Mouse (Mus musculus) liver, embryonic 12.5 days (tissue): ENCODE measurements around the gene Cd209b. TPM values are rescaled to one million over a fixed set of nuclear protein-coding genes. Genes with fewer than 3 reads are reported as not detected.

Experiments
- ATAC-seq: fragments of 200-750 bp; cut with Nextera tagmentation; 2 replicates; pipeline ENCODE4 v1.8.0; 2017; ENCODE audit warnings: moderate number of reproducible peaks, mild to moderate bottlenecking, moderate library complexity
- H3K27ac ChIP-seq: fragments of 300-500 bp; sonication (generic); 2 replicates; pipeline ENCODE4 v1.5.1; 2016; ENCODE audit warnings: mild to moderate bottlenecking
- H3K27me3 ChIP-seq: fragments of 300-500 bp; sonication (generic); replicated peaks from 2 replicates; pipeline ENCODE4 v1.6.1; 2016; ENCODE audit warnings: mild to moderate bottlenecking, moderate library complexity
- H3K36me3 ChIP-seq: fragments of 300-500 bp; sonication (generic); 2 replicates; pipeline ENCODE4 v1.6.1; 2016; ENCODE audit warnings: mild to moderate bottlenecking, moderate library complexity
- H3K4me1 ChIP-seq: fragments of 300-500 bp; sonication (generic); 2 replicates; pipeline ENCODE4 v1.6.1; 2016
- H3K4me2 ChIP-seq: fragments of 300-500 bp; sonication (generic); 2 replicates; pipeline ENCODE4 v1.6.1; 2016; ENCODE audit warnings: mild to moderate bottlenecking, moderate library complexity
- H3K4me3 ChIP-seq: fragments of 300-500 bp; sonication (generic); 2 replicates; pipeline ENCODE4 v1.5.1; 2016; ENCODE audit warnings: mild to moderate bottlenecking, moderate library complexity
- H3K9ac ChIP-seq: fragments of 300-500 bp; sonication (generic); 2 replicates; pipeline ENCODE4 v1.6.1; 2016; ENCODE audit warnings: mild to moderate bottlenecking, moderate library complexity
- H3K9me3 ChIP-seq: fragments of 300-500 bp; sonication (generic); replicated peaks from 2 replicates; pipeline ENCODE4 v1.6.1; 2016; ENCODE audit warnings: mild to moderate bottlenecking, moderate library complexity
- WGBS: fragments of 180-500 bp; shearing (Covaris S2); methylation state at CpG from one replicate; pipeline ENCODE4 v1.1.7; 2016; ENCODE audit not compliant: insufficient replicate concordance; 5-methylcytosine and 5-hydroxymethylcytosine counted together
- polyA plus RNA-seq: library from polyadenylated mRNA; unstranded; fragments of >200 nt; fragmentation: Nextera tagmentation; extraction: Ambion mirVana; gene quantifications from 2 replicates; pipeline ENCODE4 v1.2.1, GENCODE M21; 2016

The Cd209b gene
- polyA plus RNA-seq: not detected in 2 replicates

- Histone ChIP-seq H3K4me2 (no peak within 1 kb of the TSS), H3K36me3 (no peaks in the 10 kb centered on the region), H3K27me3 (no peaks in the 10 kb centered on the region), H3K4me1 (no peaks in the 10 kb centered on the region), H3K9ac (no peak within 1 kb of the TSS), H3K9me3 (no peaks in the 10 kb centered on the region), H3K4me3 (no peak within 1 kb of the TSS), H3K27ac (no peak within 1 kb of the TSS)
- 70% methylated on average over 3 of the region's 3 CpGs for WGBS
- no peak for ATAC-seq
These were observed at the start of gene Cd209b for GRCm38 (mm10) chr8:3926744-3927143. Gene Cd209b, minus strand, starts transcription at chr8:3926844.

GRCm38 (mm10) chr8:3956037-3956436, 29.4 kb upstream of the Cd209b start:
- Histone ChIP-seq H3K4me3 (no peak overlapping the region), H3K9ac (no peak overlapping the region), H3K9me3 (no peaks in the 10 kb centered on the region), H3K27me3 (no peaks in the 10 kb centered on the region), H3K36me3 (no peaks in the 10 kb centered on the region), H3K27ac (no peak overlapping the region), H3K4me1 (no peaks in the 10 kb centered on the region), H3K4me2 (no peak overlapping the region)
- 38% methylated on average over 1 of the region's 1 CpGs for WGBS
- ATAC-seq: no peak

GRCm38 (mm10) chr8:3954646-3955045, 28.0 kb upstream of the Cd209b start, which contains the start of gene Cd209c:
Gene Cd209c, minus strand, starts transcription at chr8:3954746.
- no peaks in the 10 kb centered on the region for H3K36me3 ChIP-seq
- ATAC-seq: no peak
- H3K27ac ChIP-seq: no peak within 1 kb of the TSS
- WGBS: 52% methylated on average over 1 of the region's 1 CpGs
- no peak within 1 kb of the TSS for H3K4me2 ChIP-seq
- no peaks in the 10 kb centered on the region for H3K27me3 ChIP-seq
- H3K4me3 ChIP-seq: no peak within 1 kb of the TSS
- no peak within 1 kb of the TSS for H3K9ac ChIP-seq
- H3K9me3 ChIP-seq: no peaks in the 10 kb centered on the region
- no peaks in the 10 kb centered on the region for H3K4me1 ChIP-seq

GRCm38 (mm10) chr8:3940023-3940422, 13.4 kb upstream of the Cd209b start:
- H3K9ac ChIP-seq: no peak overlapping the region
- no peaks in the 10 kb centered on the region for H3K36me3 ChIP-seq
- 63% methylated on average over 3 of the region's 3 CpGs for WGBS
- H3K4me2 ChIP-seq: no peak overlapping the region
- H3K4me3 ChIP-seq: no peak overlapping the region
- no peaks in the 10 kb centered on the region for H3K27me3 ChIP-seq
- no peak overlapping the region for H3K27ac ChIP-seq
- ATAC-seq: no peak
- 0 out of 2 replicates have a peak, but pooled peaks cover 5% of the 10 kb centered on the region for H3K9me3 ChIP-seq
- H3K4me1 ChIP-seq: no peaks in the 10 kb centered on the region

- Histone ChIP-seq H3K9me3 (no peaks in the 10 kb centered on the region), H3K4me3 (no peak within 1 kb of the TSS), H3K9ac (no peak within 1 kb of the TSS), H3K27me3 (no peaks in the 10 kb centered on the region), H3K4me1 (no peaks in the 10 kb centered on the region), H3K4me2 (no peak within 1 kb of the TSS), H3K36me3 (no peaks in the 10 kb centered on the region), H3K27ac (no peak within 1 kb of the TSS)
- ATAC-seq: no peak
- WGBS: 54% methylated on average over 4 of the region's 4 CpGs
These were observed 48.2 kb downstream of the Cd209b start, which contains the start of gene Cd209d for GRCm38 (mm10) chr8:3878455-3878854. Gene Cd209d, minus strand, starts transcription at chr8:3878555.

- H3K27ac ChIP-seq: no peak overlapping the region
- WGBS: 55% methylated on average over 2 of the region's 2 CpGs
- ATAC-seq: no peak
These were observed 50.5 kb downstream of the Cd209b start for GRCm38 (mm10) chr8:3876121-3876520.

More at GRCm38 (mm10) chr8:3876121-3876520, 50.5 kb downstream of the Cd209b start:
- H3K4me1 ChIP-seq: no peaks in the 10 kb centered on the region
- no peaks in the 10 kb centered on the region for H3K27me3 ChIP-seq
- H3K9me3 ChIP-seq: no peaks in the 10 kb centered on the region
- H3K9ac ChIP-seq: no peak overlapping the region
- H3K36me3 ChIP-seq: no peaks in the 10 kb centered on the region
- no peak overlapping the region for H3K4me2 ChIP-seq
- no peak overlapping the region for H3K4me3 ChIP-seq

Other genes with a start within 250 kb of the Cd209b start
- 0.07 TPM in 1 of 2 replicates, not detected in the other for gene Fcer2a, start 232.7 kb downstream of the Cd209b start, polyA plus RNA-seq
- gene Clec4g, start 206.2 kb downstream of the Cd209b start, polyA plus RNA-seq: 1.4 and 1.8 TPM in 2 replicates
- 0.14 and 0.24 TPM in 2 replicates for gene Cd209a, start 177.9 kb downstream of the Cd209b start, polyA plus RNA-seq
- not detected in 2 replicates for gene Cd209e, start 72.5 kb downstream of the Cd209b start, polyA plus RNA-seq
- not detected in 2 replicates for gene Cd209d, start 48.3 kb downstream of the Cd209b start, polyA plus RNA-seq
- gene Cd209c, start 27.9 kb upstream of the Cd209b start, polyA plus RNA-seq: 0.19 and 0.29 TPM in 2 replicates
- not detected in 2 replicates for gene Cd209f, start 179.0 kb upstream of the Cd209b start, polyA plus RNA-seq
- gene Cd209g, start 207.3 kb upstream of the Cd209b start, polyA plus RNA-seq: not detected in 2 replicates
- gene Evi5l, start 239.7 kb upstream of the Cd209b start, polyA plus RNA-seq: 8.0 and 8.6 TPM in 2 replicates